Mouse (Mus musculus) right cerebral cortex, postnatal 14 days (tissue): Measurements from ENCODE around the gene Ttyh3.
"Not testable (repeated sequence)": the region's sequence is repeated elsewhere in the genome, so short reads cannot be mapped to it uniquely, and the experiment has no call there.

Source experiments
- DNase-seq: peaks from one replicate; pipeline ENCODE4 v3.0.0; 2022

Ttyh3 gene

GRCm38 (mm10) chr5:140648519-140649100 is at the start of gene Ttyh3:
Gene Ttyh3 (minus strand): TSS chr5:140649031.
- peak; percentile 48 for DNase-seq

GRCm38 (mm10) chr5:140695987-140696386 is 47.2 kb upstream of the Ttyh3 start:
- no peak for DNase-seq

GRCm38 (mm10) chr5:140688434-140688833 is 39.6 kb upstream of the Ttyh3 start:
- no peak for DNase-seq

GRCm38 (mm10) chr5:140684343-140685148 is 35.7 kb upstream of the Ttyh3 start:
- DNase-seq = peak; percentile 63

GRCm38 (mm10) chr5:140682113-140682512 is 33.3 kb upstream of the Ttyh3 start:
- no peak for DNase-seq

- DNase-seq = no peak
These were observed 32.1 kb upstream of the Ttyh3 start for GRCm38 (mm10) chr5:140680950-140681349.

GRCm38 (mm10) chr5:140680051-140680450 is 31.2 kb upstream of the Ttyh3 start:
- DNase-seq = no peak

- no peak for DNase-seq
These were observed 28.3 kb upstream of the Ttyh3 start for GRCm38 (mm10) chr5:140677137-140677536.

GRCm38 (mm10) chr5:140675640-140676039 is 26.8 kb upstream of the Ttyh3 start:
- DNase-seq = no peak

GRCm38 (mm10) chr5:140675079-140675478 is 26.2 kb upstream of the Ttyh3 start:
- no peak for DNase-seq

- no peak for DNase-seq
These were observed 25.2 kb upstream of the Ttyh3 start for GRCm38 (mm10) chr5:140674036-140674435.

GRCm38 (mm10) chr5:140672603-140673002 is 23.8 kb upstream of the Ttyh3 start:
- not testable (repeated sequence) for DNase-seq

- no peak for DNase-seq
These were observed 23.3 kb upstream of the Ttyh3 start for GRCm38 (mm10) chr5:140672115-140672514.

GRCm38 (mm10) chr5:140663621-140664180 is 14.9 kb upstream of the Ttyh3 start:
- DNase-seq = peak; percentile 64

- peak; percentile 44 for DNase-seq
These were observed 14.1 kb upstream of the Ttyh3 start for GRCm38 (mm10) chr5:140662741-140663592.

GRCm38 (mm10) chr5:140661875-140662643 is 13.2 kb upstream of the Ttyh3 start:
- DNase-seq = peak; percentile 42

GRCm38 (mm10) chr5:140661427-140661826 is 12.6 kb upstream of the Ttyh3 start:
- DNase-seq = no peak

GRCm38 (mm10) chr5:140660398-140660797 is 11.6 kb upstream of the Ttyh3 start:
- no peak for DNase-seq

- DNase-seq = peak; percentile 72
These were observed 10.9 kb upstream of the Ttyh3 start for GRCm38 (mm10) chr5:140659607-140660272.

GRCm38 (mm10) chr5:140654096-140654845 is 5.4 kb upstream of the Ttyh3 start:
- no peak for DNase-seq

GRCm38 (mm10) chr5:140652587-140652986 is 3.8 kb upstream of the Ttyh3 start:
- no peak for DNase-seq
